Mouse (Mus musculus): ENCODE data around the gene Cela3a. TPM values are rescaled to one million over a fixed set of nuclear protein-coding genes. Genes with fewer than 3 reads are reported as not detected.
A peak's percentile ranks its signal among the peaks of the same experiment; 100 is the strongest.

Cela3a gene
- not detected in 2 replicates for polyA plus RNA-seq (2015; fragmentation: Nextera tagmentation; extraction: Ambion mirVana)

- no peaks in the 10 kb centered on the region for H3K27me3 ChIP-seq
- H3K9me3 ChIP-seq: no peaks in the 10 kb centered on the region
- no peaks in the 10 kb centered on the region for H3K36me3 ChIP-seq
- H3K4me2 ChIP-seq: no peak within 1 kb of the TSS
- no peak within 1 kb of the TSS for H3K4me3 ChIP-seq
- H3K9ac ChIP-seq: no peak within 1 kb of the TSS
- 92% methylated on average over 5 of the region's 5 CpGs for WGBS
- no peak for ATAC-seq (ENCODE audit: low FRiP score)
- no peak within 1 kb of the TSS for H3K27ac ChIP-seq
- no peaks in the 10 kb centered on the region for H3K4me1 ChIP-seq (replicated peaks)
Observed at GRCm38 (mm10) chr4:137409691-137410090, at the start of gene Cela3a. Cela3a (minus strand) TSS chr4:137409791.

GRCm38 (mm10) chr4:137458861-137459260 is 49.3 kb upstream of the Cela3a start:
- Histone ChIP-seq H3K27me3 (no peaks in the 10 kb centered on the region), H3K9ac (no peak overlapping the region), H3K9me3 (no peaks in the 10 kb centered on the region), H3K4me1 (replicated peaks) (no peaks in the 10 kb centered on the region), H3K27ac (no peak overlapping the region), H3K4me2 (no peak overlapping the region), H3K36me3 (no peaks in the 10 kb centered on the region), H3K4me3 (no peak overlapping the region)
- WGBS: 73% methylated on average over 5 of the region's 5 CpGs
- no peak for ATAC-seq (ENCODE audit: low FRiP score)

GRCm38 (mm10) chr4:137458310-137458709 is 48.7 kb upstream of the Cela3a start:
- Histone ChIP-seq H3K36me3 (no peaks in the 10 kb centered on the region), H3K4me2 (no peak overlapping the region), H3K27me3 (no peaks in the 10 kb centered on the region), H3K4me3 (no peak overlapping the region), H3K27ac (no peak overlapping the region), H3K9me3 (no peaks in the 10 kb centered on the region), H3K9ac (no peak overlapping the region), H3K4me1 (replicated peaks) (0 out of 2 replicates have a peak, but pooled peaks cover under 1% of the 10 kb centered on the region)
- WGBS: 88% methylated on average over 9 of the region's 9 CpGs
- no peak for ATAC-seq (ENCODE audit: low FRiP score)

GRCm38 (mm10) chr4:137457292-137457691 is 47.7 kb upstream of the Cela3a start:
- Histone ChIP-seq H3K9me3 (no peaks in the 10 kb centered on the region), H3K4me2 (no peak overlapping the region), H3K36me3 (no peaks in the 10 kb centered on the region), H3K27me3 (no peaks in the 10 kb centered on the region), H3K4me1 (replicated peaks) (0 out of 2 replicates have a peak, but pooled peaks cover 3% of the 10 kb centered on the region), H3K4me3 (no peak overlapping the region), H3K27ac (no peak overlapping the region), H3K9ac (no peak overlapping the region)
- 82% methylated on average over 4 of the region's 4 CpGs for WGBS
- ATAC-seq (ENCODE audit: low FRiP score): no peak

GRCm38 (mm10) chr4:137456581-137456980 is 47.0 kb upstream of the Cela3a start:
- Histone ChIP-seq H3K9ac (no peak overlapping the region), H3K4me3 (no peak overlapping the region), H3K9me3 (no peaks in the 10 kb centered on the region), H3K36me3 (no peaks in the 10 kb centered on the region), H3K4me2 (no peak overlapping the region), H3K4me1 (replicated peaks) (0 out of 2 replicates have a peak, but pooled peaks cover 3% of the 10 kb centered on the region), H3K27me3 (no peaks in the 10 kb centered on the region), H3K27ac (no peak overlapping the region)
- 92% methylated on average over 12 of the region's 12 CpGs for WGBS
- no peak for ATAC-seq (ENCODE audit: low FRiP score)

- ATAC-seq (ENCODE audit: low FRiP score): no peak
- Histone ChIP-seq H3K4me1 (replicated peaks) (0 out of 2 replicates have a peak, but pooled peaks cover 3% of the 10 kb centered on the region), H3K4me2 (no peak overlapping the region), H3K9me3 (no peaks in the 10 kb centered on the region), H3K9ac (no peak overlapping the region), H3K36me3 (no peaks in the 10 kb centered on the region), H3K27me3 (no peaks in the 10 kb centered on the region), H3K27ac (no peak overlapping the region), H3K4me3 (no peak overlapping the region)
- 95% methylated on average over 14 of the region's 14 CpGs for WGBS
Observed at GRCm38 (mm10) chr4:137454582-137454981, 45.0 kb upstream of the Cela3a start.

GRCm38 (mm10) chr4:137453234-137453767 is 43.7 kb upstream of the Cela3a start, which contains the start of gene 1700013G24Rik:
1700013G24Rik (plus strand) TSS chr4:137453284.
- Histone ChIP-seq H3K27ac (no peak within 1 kb of the TSS), H3K36me3 (no peaks in the 10 kb centered on the region), H3K4me1 (replicated peaks) (peaks cover 10% of the 10 kb centered on the region), H3K9me3 (no peaks in the 10 kb centered on the region), H3K4me3 (no peak within 1 kb of the TSS), H3K4me2 (no peak within 1 kb of the TSS), H3K27me3 (no peaks in the 10 kb centered on the region), H3K9ac (no peak within 1 kb of the TSS)
- no peak for ATAC-seq (ENCODE audit: low FRiP score)
- 85% methylated on average over 8 of the region's 8 CpGs for WGBS

- Histone ChIP-seq H3K27ac (no peak overlapping the region), H3K9ac (no peak overlapping the region), H3K4me1 (replicated peaks) (peaks cover 16% of the 10 kb centered on the region), H3K4me2 (no peak overlapping the region), H3K4me3 (no peak overlapping the region), H3K27me3 (no peaks in the 10 kb centered on the region), H3K9me3 (no peaks in the 10 kb centered on the region), H3K36me3 (no peaks in the 10 kb centered on the region)
- ATAC-seq (ENCODE audit: low FRiP score): no peak
- 93% methylated on average over 6 of the region's 6 CpGs for WGBS
Observed at GRCm38 (mm10) chr4:137452190-137452589, 42.6 kb upstream of the Cela3a start.

GRCm38 (mm10) chr4:137449715-137450114 is 40.1 kb upstream of the Cela3a start:
- no peak for ATAC-seq (ENCODE audit: low FRiP score)
- H3K27ac ChIP-seq: no peak overlapping the region
- H3K9ac ChIP-seq: no peak overlapping the region
- H3K36me3 ChIP-seq: no peaks in the 10 kb centered on the region
- WGBS: 84% methylated on average over 10 of the region's 10 CpGs
- H3K27me3 ChIP-seq: no peaks in the 10 kb centered on the region
- no peak overlapping the region for H3K4me3 ChIP-seq
- H3K4me2 ChIP-seq: no peak overlapping the region
- H3K4me1 ChIP-seq (replicated peaks): peaks cover 16% of the 10 kb centered on the region
- no peaks in the 10 kb centered on the region for H3K9me3 ChIP-seq

- no peak overlapping the region for H3K27ac ChIP-seq
- WGBS: 84% methylated on average over 2 of the region's 2 CpGs
- H3K9me3 ChIP-seq: no peaks in the 10 kb centered on the region
- no peaks in the 10 kb centered on the region for H3K27me3 ChIP-seq
- H3K4me3 ChIP-seq: no peak overlapping the region
- no peak for ATAC-seq (ENCODE audit: low FRiP score)
- no peak overlapping the region for H3K9ac ChIP-seq
- peaks cover 16% of the 10 kb centered on the region for H3K4me1 ChIP-seq (replicated peaks)
- no peak overlapping the region for H3K4me2 ChIP-seq
- no peaks in the 10 kb centered on the region for H3K36me3 ChIP-seq
Observed at GRCm38 (mm10) chr4:137449132-137449531, 39.5 kb upstream of the Cela3a start.

GRCm38 (mm10) chr4:137448641-137449040 is 39.0 kb upstream of the Cela3a start:
- H3K9ac ChIP-seq: peak overlapping the region; percentile 39; the same call in 1 of the 2 replicates
- no peaks in the 10 kb centered on the region for H3K27me3 ChIP-seq
- no peak for ATAC-seq (ENCODE audit: low FRiP score)

GRCm38 (mm10) chr4:137448197-137448596 is 38.6 kb upstream of the Cela3a start:
- 41% methylated on average over 6 of the region's 6 CpGs for WGBS
- Histone ChIP-seq H3K9me3 (no peaks in the 10 kb centered on the region), H3K36me3 (no peaks in the 10 kb centered on the region), H3K4me2 (no peak overlapping the region), H3K4me1 (replicated peaks) (peaks cover 15% of the 10 kb centered on the region), H3K9ac (peak overlapping the region; percentile 39; the same call in 1 of the 2 replicates), H3K4me3 (no peak overlapping the region), H3K27me3 (no peaks in the 10 kb centered on the region), H3K27ac (peak overlapping the region; percentile 30; the same call in 1 of the 2 replicates)
- ATAC-seq (ENCODE audit: low FRiP score): no peak

More at GRCm38 (mm10) chr4:137448641-137449040, 39.0 kb upstream of the Cela3a start:
- H3K9me3 ChIP-seq: no peaks in the 10 kb centered on the region
- peaks cover 16% of the 10 kb centered on the region for H3K4me1 ChIP-seq (replicated peaks)
- H3K4me3 ChIP-seq: no peak overlapping the region
- WGBS: 47% methylated on average over 2 of the region's 2 CpGs
- no peak overlapping the region for H3K27ac ChIP-seq
- H3K4me2 ChIP-seq: no peak overlapping the region
- H3K36me3 ChIP-seq: no peaks in the 10 kb centered on the region
